Mouse (Mus musculus): ENCODE measurements around the gene Myrfl. TPM values are rescaled to one million over a fixed set of nuclear protein-coding genes. Genes with fewer than 3 reads are reported as not detected.

Myrfl gene
- total RNA-seq, 2 experiments from 2014 or later, result 0.36 to 0.44 TPM

Other genes starting within 250 kb of the Myrfl start
- 10 to 100 TPM; 67.3 to 69.6 TPM for gene Rab3ip, start 53.9 kb upstream of the Myrfl start, total RNA-seq (2021)
- gene Gm10271, start 75.7 kb upstream of the Myrfl start, total RNA-seq (2021), result not detected
- gene Best3, start 89.4 kb upstream of the Myrfl start, total RNA-seq (2021), result 1 to 10 TPM; 2.2 to 2.3 TPM
- gene Lrrc10, start 148.4 kb upstream of the Myrfl start, total RNA-seq (2021), result under 1 TPM in 1 of 2 experiments, not detected in 1; 0.30 TPM
- 100 to 1,000 TPM; 203 to 205 TPM for gene Cct2, start 166.9 kb upstream of the Myrfl start, total RNA-seq (2021)